Mouse (Mus musculus): ENCODE measurements around the gene Mtch1. TPM values are rescaled to one million over a fixed set of nuclear protein-coding genes. Genes with fewer than 3 reads are reported as not detected.

Mtch1 gene
- polyA plus RNA-seq, 1 experiment, result 741 TPM

- no peak overlapping the region for H3ac ChIP-seq (ENCODE audit: control insufficient read depth, insufficient read length)
- H3K4me2 ChIP-seq (ENCODE audit: low read depth), result no peak overlapping the region
- H3K27me3 ChIP-seq (ENCODE audit: control insufficient read depth, insufficient read depth, insufficient read length), result no peaks in the 10 kb centered on the region
- H3K36me3 ChIP-seq (ENCODE audit: control insufficient read depth, insufficient read depth), result peaks cover 7% of the 10 kb centered on the region
- H3K4me3 ChIP-seq, result no peak overlapping the region
- H3K79me2 ChIP-seq (ENCODE audit: control insufficient read depth, insufficient read depth), result no peaks in the 10 kb centered on the region
- TF ChIP-seq POLR2A (IDR thresholded peaks at IDR 0.05; ENCODE audit: insufficient read length, low read depth) (no peak), REST (IDR thresholded peaks at IDR 0.05; ENCODE audit: insufficient read depth, insufficient read length) (no peak), TCF12 (IDR thresholded peaks at IDR 0.05; ENCODE audit: insufficient read depth, poor library complexity, severe bottlenecking) (no peak), MYOG (IDR thresholded peaks at IDR 0.05; ENCODE audit: control insufficient read depth in 1 of 3, insufficient read depth in 1 of 3, insufficient read length in 2 of 3, low read depth in 2 of 3) (no peak), TCF3 (IDR thresholded peaks at IDR 0.05; ENCODE audit: insufficient read length, low read depth) (no peak), MYOD1 (IDR thresholded peaks at IDR 0.05; ENCODE audit: control insufficient read depth in 1 of 3, insufficient read length in 2 of 3, low read depth in 2 of 3) (no peak), SRF (IDR thresholded peaks at IDR 0.05; ENCODE audit: control insufficient read depth, insufficient read length, low read depth) (no peak), POLR2AphosphoS2 (IDR thresholded peaks at IDR 0.05; ENCODE audit: insufficient read length, low read depth) (no peak), MAX (IDR thresholded peaks at IDR 0.05; ENCODE audit: low read depth) (no peak), USF1 (IDR thresholded peaks at IDR 0.05; ENCODE audit: low read depth) (no peak), CEBPB (IDR thresholded peaks at IDR 0.05; ENCODE audit: insufficient read depth, poor library complexity, severe bottlenecking) (no peak), E2F4 (IDR thresholded peaks at IDR 0.05; ENCODE audit: insufficient read depth) (no peak)
Observed at GRCm38 (mm10) chr17:29295835-29296234, 51.9 kb downstream of the Mtch1 start.

GRCm38 (mm10) chr17:29293807-29294605 is 53.7 kb downstream of the Mtch1 start:
- Histone ChIP-seq H3K27me3 (ENCODE audit: control insufficient read depth, insufficient read depth, insufficient read length) (no peaks in the 10 kb centered on the region), H3K4me2 (ENCODE audit: low read depth) (no peak overlapping the region), H3K36me3 (ENCODE audit: control insufficient read depth, insufficient read depth) (no peaks in the 10 kb centered on the region), H3K4me3 (no peak overlapping the region), H3ac (ENCODE audit: control insufficient read depth, insufficient read length) (no peak overlapping the region), H3K79me2 (ENCODE audit: control insufficient read depth, insufficient read depth) (no peaks in the 10 kb centered on the region)
- no peak for TF ChIP-seq USF1 (IDR thresholded peaks at IDR 0.05; ENCODE audit: low read depth)
- TF ChIP-seq CEBPB (IDR thresholded peaks at IDR 0.05; ENCODE audit: insufficient read depth, poor library complexity, severe bottlenecking), result no peak
- TF ChIP-seq E2F4 (IDR thresholded peaks at IDR 0.05; ENCODE audit: insufficient read depth), result no peak
- no peak for TF ChIP-seq POLR2A (IDR thresholded peaks at IDR 0.05; ENCODE audit: insufficient read length, low read depth)
- TF ChIP-seq TCF12 (IDR thresholded peaks at IDR 0.05; ENCODE audit: insufficient read depth, poor library complexity, severe bottlenecking), result no peak
- TF ChIP-seq REST (IDR thresholded peaks at IDR 0.05; ENCODE audit: insufficient read depth, insufficient read length), result no peak
- peak in 1 of 3 experiments; percentile 20 for TF ChIP-seq MYOD1 (IDR thresholded peaks at IDR 0.05; ENCODE audit: control insufficient read depth in 1 of 3, insufficient read length in 2 of 3, low read depth in 2 of 3)
- TF ChIP-seq MYOG (IDR thresholded peaks at IDR 0.05; ENCODE audit: control insufficient read depth in 1 of 3, insufficient read depth in 1 of 3, insufficient read length in 2 of 3, low read depth in 2 of 3), result peak in 1 of 3 experiments; percentile 38
- no peak for TF ChIP-seq SRF (IDR thresholded peaks at IDR 0.05; ENCODE audit: control insufficient read depth, insufficient read length, low read depth)
- no peak for TF ChIP-seq TCF3 (IDR thresholded peaks at IDR 0.05; ENCODE audit: insufficient read length, low read depth)
- TF ChIP-seq MAX (IDR thresholded peaks at IDR 0.05; ENCODE audit: low read depth), result no peak
- no peak for TF ChIP-seq POLR2AphosphoS2 (IDR thresholded peaks at IDR 0.05; ENCODE audit: insufficient read length, low read depth)

- H3K4me3 ChIP-seq, result no peak overlapping the region
- TF ChIP-seq MAX (IDR thresholded peaks at IDR 0.05; ENCODE audit: low read depth), result no peak
Observed at GRCm38 (mm10) chr17:29292996-29293395, 54.7 kb downstream of the Mtch1 start.

GRCm38 (mm10) chr17:29291793-29292192 is 55.9 kb downstream of the Mtch1 start:
- Histone ChIP-seq H3K27me3 (ENCODE audit: control insufficient read depth, insufficient read depth, insufficient read length) (no peaks in the 10 kb centered on the region), H3ac (ENCODE audit: control insufficient read depth, insufficient read length) (no peak overlapping the region), H3K4me3 (no peak overlapping the region), H3K4me2 (ENCODE audit: low read depth) (no peak overlapping the region), H3K36me3 (ENCODE audit: control insufficient read depth, insufficient read depth) (no peaks in the 10 kb centered on the region), H3K79me2 (ENCODE audit: control insufficient read depth, insufficient read depth) (no peaks in the 10 kb centered on the region)
- TF ChIP-seq MYOG (IDR thresholded peaks at IDR 0.05; ENCODE audit: control insufficient read depth in 1 of 3, insufficient read depth in 1 of 3, insufficient read length in 2 of 3, low read depth in 2 of 3) (no peak), SRF (IDR thresholded peaks at IDR 0.05; ENCODE audit: control insufficient read depth, insufficient read length, low read depth) (no peak), USF1 (IDR thresholded peaks at IDR 0.05; ENCODE audit: low read depth) (no peak), MAX (IDR thresholded peaks at IDR 0.05; ENCODE audit: low read depth) (no peak), MYOD1 (IDR thresholded peaks at IDR 0.05; ENCODE audit: control insufficient read depth in 1 of 3, insufficient read length in 2 of 3, low read depth in 2 of 3) (no peak), POLR2A (IDR thresholded peaks at IDR 0.05; ENCODE audit: insufficient read length, low read depth) (no peak), POLR2AphosphoS2 (IDR thresholded peaks at IDR 0.05; ENCODE audit: insufficient read length, low read depth) (no peak), REST (IDR thresholded peaks at IDR 0.05; ENCODE audit: insufficient read depth, insufficient read length) (no peak), CEBPB (IDR thresholded peaks at IDR 0.05; ENCODE audit: insufficient read depth, poor library complexity, severe bottlenecking) (no peak), E2F4 (IDR thresholded peaks at IDR 0.05; ENCODE audit: insufficient read depth) (no peak), TCF3 (IDR thresholded peaks at IDR 0.05; ENCODE audit: insufficient read length, low read depth) (no peak), TCF12 (IDR thresholded peaks at IDR 0.05; ENCODE audit: insufficient read depth, poor library complexity, severe bottlenecking) (no peak)

More at GRCm38 (mm10) chr17:29292996-29293395, 54.7 kb downstream of the Mtch1 start:
- Histone ChIP-seq H3K36me3 (ENCODE audit: control insufficient read depth, insufficient read depth) (no peaks in the 10 kb centered on the region), H3ac (ENCODE audit: control insufficient read depth, insufficient read length) (no peak overlapping the region), H3K27me3 (ENCODE audit: control insufficient read depth, insufficient read depth, insufficient read length) (no peaks in the 10 kb centered on the region), H3K79me2 (ENCODE audit: control insufficient read depth, insufficient read depth) (no peaks in the 10 kb centered on the region), H3K4me2 (ENCODE audit: low read depth) (no peak overlapping the region)

All from myocyte (in vitro differentiated cells).